Mouse (Mus musculus) forebrain, embryonic 14.5 days (tissue): Measurements from ENCODE around the gene Xlr5a. TPM values are rescaled to one million over a fixed set of nuclear protein-coding genes. Genes with fewer than 3 reads are reported as not detected.
"Not testable (repeated sequence)": the region's sequence is repeated elsewhere in the genome, so short reads cannot be mapped to it uniquely, and the experiment has no call there.

Experiments used
- ATAC-seq: fragments of 200-750 bp; cut with Nextera tagmentation; 2 replicates; pipeline ENCODE4 v1.8.0; 2017; ENCODE audit warnings: mild to moderate bottlenecking, moderate library complexity
- DNase-seq: peaks from one replicate; pipeline ENCODE4 v3.0.0-alpha.2; 2015; ENCODE audit warnings: low spot score
- H3K27ac ChIP-seq: fragments of 300-500 bp; sonication (generic); 2 replicates; pipeline ENCODE4 v1.5.1; 2014; ENCODE audit warnings: low read depth, mild to moderate bottlenecking, control low read depth, low read length, moderate library complexity
- H3K27me3 ChIP-seq: fragments of 300-500 bp; sonication (generic); replicated peaks from 2 replicates; pipeline ENCODE4 v1.6.1; 2014; ENCODE audit warnings: low read length, control low read depth, mixed read lengths; ENCODE audit not compliant: control insufficient read depth, insufficient read depth
- H3K36me3 ChIP-seq: fragments of 300-500 bp; sonication (generic); 2 replicates; pipeline ENCODE4 v1.6.1; 2014; ENCODE audit warnings: low read length, control low read depth; ENCODE audit not compliant: control insufficient read depth, insufficient read depth
- H3K4me1 ChIP-seq: fragments of 300-500 bp; sonication (generic); 2 replicates; pipeline ENCODE4 v1.6.1; 2014; ENCODE audit warnings: antibody characterized with exemption, low read length, control low read depth; ENCODE audit not compliant: control insufficient read depth, insufficient read depth
- H3K4me2 ChIP-seq: fragments of 300-500 bp; sonication (generic); 2 replicates; pipeline ENCODE4 v1.6.1; 2014; ENCODE audit warnings: mild to moderate bottlenecking, control low read depth, low read length
- H3K4me3 ChIP-seq: fragments of 300-500 bp; sonication (generic); 2 replicates; pipeline ENCODE4 v1.5.1; 2014; ENCODE audit warnings: low read depth, low read length, control low read depth
- H3K9ac ChIP-seq: fragments of 300-500 bp; sonication (generic); 2 replicates; pipeline ENCODE4 v1.6.1; 2014; ENCODE audit warnings: mild to moderate bottlenecking, low read length, control low read depth, moderate library complexity
- H3K9me3 ChIP-seq: fragments of 300-500 bp; sonication (generic); replicated peaks from 2 replicates; pipeline ENCODE4 v1.6.1; 2016; ENCODE audit warnings: low read length, control low read depth, mixed read lengths; ENCODE audit not compliant: control insufficient read depth
- WGBS: fragments of 180-500 bp; shearing (Covaris S2); extraction: QIAGEN DNeasy Blood & Tissue Kit; methylation state at CpG from one replicate; pipeline ENCODE4 v1.1.7; 2014; 5-methylcytosine and 5-hydroxymethylcytosine counted together
- polyA plus RNA-seq: library from polyadenylated mRNA; unstranded; fragments of >200 nt; fragmentation: Nextera tagmentation; extraction: Ambion mirVana; gene quantifications from 2 replicates; pipeline ENCODE4 v1.2.1, GENCODE M21; 2014

Gene Xlr5a
- polyA plus RNA-seq, 1 experiment from 2014 or later, result not detected

DNA sequence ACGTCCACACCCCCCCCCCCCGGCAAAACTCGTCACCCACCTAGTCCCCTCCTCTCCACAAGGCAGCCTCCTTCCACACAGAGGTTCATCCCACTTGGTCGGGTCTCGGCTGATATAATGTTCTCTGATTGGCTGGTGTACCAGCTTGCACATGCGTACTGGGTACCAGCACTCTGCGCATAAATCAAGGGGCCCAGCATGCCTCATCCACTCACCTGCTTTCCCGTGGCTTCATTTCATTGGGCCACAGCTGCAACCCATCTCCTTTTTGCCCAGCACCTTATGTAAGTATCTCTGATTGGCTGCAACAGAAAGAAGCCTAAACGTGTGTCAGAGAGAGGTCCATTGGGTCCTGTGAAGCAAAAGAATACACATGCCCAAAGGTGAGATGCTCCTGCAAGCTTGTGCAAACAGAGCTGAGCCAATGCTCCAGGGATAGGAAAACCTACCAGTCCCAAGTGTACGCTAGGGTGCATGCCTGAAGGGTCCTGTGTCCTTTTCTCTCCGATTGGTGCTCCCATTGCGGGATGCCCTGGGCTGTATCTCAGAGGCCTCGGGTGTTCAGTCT is 195.8 kb downstream of the Xlr5a start, which contains the start of gene Xlr3a:
Gene Xlr3a (minus strand): TSS at position 155 of the 568 bp plus-strand sequence.
- not testable (repeated sequence) for H3K27ac ChIP-seq, ATAC-seq, H3K27me3 ChIP-seq, H3K4me1 ChIP-seq, H3K9me3 ChIP-seq, H3K4me2 ChIP-seq, H3K4me3 ChIP-seq, H3K9ac ChIP-seq, H3K36me3 ChIP-seq
- WGBS, result 80% methylated on average over 13 of the region's 13 CpGs
- peak; percentile 0 for DNase-seq

DNA sequence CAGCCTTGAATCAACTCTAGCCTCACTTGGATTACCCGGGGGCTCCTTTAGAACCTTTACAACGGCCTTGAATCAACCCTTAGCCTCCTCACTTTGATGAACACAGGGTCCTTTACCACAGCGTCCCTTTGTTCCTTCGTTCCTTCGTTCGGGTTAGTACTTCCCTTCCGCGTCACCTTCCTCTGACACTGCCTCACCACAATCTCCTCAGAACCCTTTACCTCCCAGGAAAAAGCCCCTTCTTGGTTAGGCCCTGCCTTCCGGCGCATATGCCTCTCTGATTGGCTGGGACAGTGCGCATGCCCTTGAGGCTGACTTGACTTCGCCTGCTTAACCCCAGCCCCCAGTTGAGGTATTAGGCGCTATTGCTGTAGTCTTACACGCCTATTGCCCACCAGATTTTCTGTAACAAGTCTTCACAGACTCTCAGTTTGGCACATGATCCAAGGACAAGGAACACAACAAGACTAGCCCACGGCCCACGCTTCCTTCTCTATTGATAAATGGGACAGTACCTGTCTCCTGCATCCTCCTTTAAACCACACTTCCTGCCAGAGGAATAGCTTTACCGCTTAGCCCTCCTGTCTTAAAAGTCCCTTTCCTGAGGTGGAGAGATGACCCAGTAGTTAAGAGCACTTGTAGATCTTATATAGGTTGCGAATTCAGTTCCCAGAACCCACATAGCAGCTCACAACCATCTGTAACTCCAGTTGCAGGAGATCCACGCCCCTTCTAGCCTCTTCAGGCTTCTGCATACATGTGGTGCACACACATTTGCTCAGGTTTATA is 210.3 kb downstream of the Xlr5a start, which contains the start of gene Xlr4a:
Gene Xlr4a (minus strand): TSS at position 212 of the 789 bp plus-strand sequence.
- not testable (repeated sequence) for H3K4me3 ChIP-seq, H3K9ac ChIP-seq, H3K4me2 ChIP-seq, H3K9me3 ChIP-seq, H3K27me3 ChIP-seq, H3K36me3 ChIP-seq, H3K4me1 ChIP-seq, ATAC-seq, H3K27ac ChIP-seq, DNase-seq
- 85% methylated on average over 16 of the region's 19 CpGs for WGBS

DNA sequence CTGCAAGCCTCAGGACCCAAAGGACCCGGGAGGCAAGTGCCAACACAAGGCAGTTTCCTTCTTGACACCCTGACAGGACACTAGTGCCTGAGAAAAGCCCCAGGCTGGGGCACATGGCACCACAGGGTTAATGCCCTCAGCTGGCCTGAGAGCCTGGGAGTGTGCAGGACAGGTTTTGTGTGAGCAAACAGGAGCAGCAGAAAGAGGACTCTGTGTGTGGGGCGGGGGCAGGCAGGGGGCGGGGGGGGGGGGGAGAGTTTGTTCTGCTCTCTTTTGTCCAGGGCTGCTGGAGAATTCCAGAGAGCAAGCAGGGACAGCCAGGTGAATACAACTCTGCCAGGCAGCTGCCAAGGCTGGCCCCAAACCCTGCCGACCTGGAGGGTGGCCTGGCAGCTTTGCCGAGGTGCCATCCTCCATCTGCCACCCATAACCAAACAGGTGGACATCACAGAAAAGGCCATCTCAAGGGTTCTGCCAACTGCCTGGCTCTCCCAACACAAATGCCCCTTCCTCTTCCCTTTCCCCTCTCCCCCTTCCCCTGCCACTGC is 225.9 kb downstream of the Xlr5a start:
- H3K4me2 ChIP-seq, H3K36me3 ChIP-seq, H3K4me1 ChIP-seq, ATAC-seq, H3K27ac ChIP-seq, H3K4me3 ChIP-seq, DNase-seq, H3K9ac ChIP-seq, H3K9me3 ChIP-seq, H3K27me3 ChIP-seq: not testable (repeated sequence)
- 67% methylated on average over 1 of the region's 5 CpGs for WGBS

DNA sequence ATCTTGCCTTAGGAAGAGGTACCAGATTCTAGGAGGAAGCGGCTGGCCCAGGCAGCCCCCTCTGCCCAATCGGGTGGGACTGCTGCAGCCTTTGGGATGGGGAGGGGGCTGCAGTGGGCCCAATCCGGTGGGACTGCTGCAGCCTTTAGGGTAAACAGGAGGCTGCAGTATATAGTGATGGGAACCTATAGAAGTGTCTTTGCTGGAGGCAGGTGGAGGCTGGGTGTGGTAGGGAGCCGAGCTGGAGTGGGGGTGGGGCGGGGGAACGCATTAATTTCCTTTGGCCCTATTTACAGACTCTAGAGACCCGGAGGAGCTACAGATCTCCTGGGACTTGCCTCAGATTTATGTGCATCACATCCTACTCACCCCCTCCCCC is 228.4 kb downstream of the Xlr5a start, which contains the start of gene Pnma3:
Gene Pnma3 (plus strand): TSS at position 373 of the 379 bp plus-strand sequence.
- DNase-seq, result no peak
- H3K9ac ChIP-seq, result peak within 1 kb of the TSS; percentile 56
- H3K36me3 ChIP-seq, result no peaks in the 10 kb centered on the region
- ATAC-seq, result no peak; the same call in none of the 2 replicates
- H3K27me3 ChIP-seq, result no peaks in the 10 kb centered on the region
- H3K4me3 ChIP-seq, result peak within 1 kb of the TSS; percentile 30
- no peaks in the 10 kb centered on the region for H3K4me1 ChIP-seq
- no peaks in the 10 kb centered on the region for H3K9me3 ChIP-seq
- H3K4me2 ChIP-seq, result peak within 1 kb of the TSS; percentile 52
- 41% methylated on average over 7 of the region's 7 CpGs for WGBS
- no peak within 1 kb of the TSS for H3K27ac ChIP-seq

DNA sequence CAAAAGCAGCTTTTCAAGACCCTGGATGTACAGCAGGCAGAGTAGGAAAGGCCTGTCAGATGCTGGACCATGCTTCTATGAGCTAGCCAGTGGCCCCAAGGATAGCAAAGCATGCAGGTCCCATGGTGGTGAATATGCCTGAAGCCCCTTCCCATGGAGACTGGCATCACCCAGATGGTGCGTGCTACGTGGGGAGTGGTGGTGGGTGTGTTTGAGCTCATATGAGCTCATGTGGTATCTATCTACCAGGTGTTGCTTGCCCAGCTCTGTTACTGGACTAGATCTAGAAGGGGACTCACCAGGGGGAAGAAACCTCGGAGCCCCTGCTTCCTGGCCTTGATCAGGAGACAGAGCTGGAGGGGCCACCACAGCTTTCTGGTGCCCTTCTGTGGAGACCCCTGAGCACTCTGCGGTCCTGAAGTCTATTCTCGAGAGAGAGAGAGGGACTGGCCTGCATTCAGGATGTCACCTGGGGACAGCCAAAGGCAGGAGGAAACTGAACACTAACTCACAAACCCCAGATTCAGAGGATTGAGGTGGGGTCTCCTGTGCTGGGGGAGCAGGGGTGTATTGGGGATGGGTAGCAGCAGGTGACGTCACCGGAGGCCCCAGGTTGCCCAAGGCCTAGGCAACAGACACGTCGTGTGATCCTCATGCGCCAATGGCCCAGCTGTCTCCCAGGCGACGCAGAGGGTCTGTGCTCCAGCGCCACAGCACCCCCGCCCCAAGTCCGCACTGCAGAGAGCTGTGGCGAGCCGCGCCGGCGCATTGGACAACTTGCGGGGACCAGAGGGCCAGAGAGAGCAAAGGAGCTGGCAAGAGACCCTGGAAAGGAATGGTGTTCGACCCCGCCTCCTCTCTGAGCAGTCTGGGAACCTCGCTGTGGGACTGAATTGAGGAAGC is 229.0 kb downstream of the Xlr5a start:
- Histone ChIP-seq H3K9ac (peak overlapping the region; percentile 56), H3K4me3 (peak overlapping the region; percentile 30), H3K27ac (no peak overlapping the region), H3K27me3 (no peaks in the 10 kb centered on the region), H3K36me3 (no peaks in the 10 kb centered on the region), H3K4me2 (peak overlapping the region; percentile 52), H3K4me1 (no peaks in the 10 kb centered on the region), H3K9me3 (no peaks in the 10 kb centered on the region)
- ATAC-seq, result peak; percentile 94
- DNase-seq, result peak; percentile 53
- 32% methylated on average over 24 of the region's 24 CpGs for WGBS

DNA sequence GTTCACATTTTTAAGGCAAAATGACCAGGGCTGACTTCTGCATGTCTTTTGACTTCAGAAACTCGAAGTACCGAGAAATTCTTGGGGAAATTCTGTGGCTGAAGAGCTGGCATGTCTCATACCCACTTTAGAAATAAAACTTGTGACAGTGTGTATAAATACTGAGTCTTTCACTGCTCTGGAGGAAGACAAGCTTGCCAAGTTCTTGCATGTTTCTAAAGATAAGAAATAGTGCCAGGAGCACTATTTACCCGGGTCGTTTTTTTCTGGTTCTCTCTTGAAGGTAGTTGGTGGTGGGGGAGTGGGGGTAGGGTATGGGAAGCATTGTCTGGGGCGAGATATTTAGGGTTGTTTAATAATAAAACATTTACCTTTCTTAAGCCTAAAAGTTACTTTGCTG is 230.5 kb downstream of the Xlr5a start:
- DNase-seq (no peak), ATAC-seq (no peak)
- Histone ChIP-seq H3K4me3 (no peak overlapping the region), H3K27ac (no peak overlapping the region), H3K4me1 (no peaks in the 10 kb centered on the region), H3K36me3 (no peaks in the 10 kb centered on the region), H3K4me2 (no peak overlapping the region), H3K9ac (no peak overlapping the region), H3K9me3 (no peaks in the 10 kb centered on the region), H3K27me3 (no peaks in the 10 kb centered on the region)
- 64% methylated on average over 5 of the region's 5 CpGs for WGBS

DNA sequence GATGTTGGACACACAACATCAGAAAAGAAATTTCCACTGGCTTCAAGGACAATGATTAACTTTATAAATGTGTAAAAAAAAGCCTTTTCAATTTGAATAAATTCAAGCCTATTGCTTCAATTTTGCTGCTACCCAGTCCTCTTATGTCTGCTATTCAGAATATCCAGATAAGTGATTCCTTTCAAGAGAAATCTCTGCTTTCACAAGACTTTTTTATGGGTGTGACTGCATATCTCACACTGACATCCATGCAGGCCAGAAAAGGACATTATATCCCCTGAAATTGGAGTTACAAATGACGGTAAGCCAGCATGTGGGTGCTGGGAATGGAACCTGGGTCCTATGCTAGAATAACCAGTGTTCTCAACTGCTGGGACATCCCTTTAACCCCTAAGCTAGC is 231.2 kb downstream of the Xlr5a start:
- H3K27ac ChIP-seq, result no peak overlapping the region
- no peak overlapping the region for H3K9ac ChIP-seq
- DNase-seq (no peak), ATAC-seq (no peak)
- H3K4me1 ChIP-seq, result no peaks in the 10 kb centered on the region
- H3K27me3 ChIP-seq, result no peaks in the 10 kb centered on the region
- no peaks in the 10 kb centered on the region for H3K9me3 ChIP-seq
- 74% methylated on average over 1 of the region's 1 CpGs for WGBS
- H3K36me3 ChIP-seq, result no peaks in the 10 kb centered on the region
- H3K4me3 ChIP-seq, result no peak overlapping the region
- H3K4me2 ChIP-seq, result no peak overlapping the region
